Mouse (Mus musculus) liver, adult 2 months (tissue): Measurements from ENCODE around the gene Stk24. TPM values are rescaled to one million over a fixed set of nuclear protein-coding genes. Genes with fewer than 3 reads are reported as not detected.
A peak's percentile ranks its signal among the peaks of the same experiment; 100 is the strongest.

Experiments used
- DNase-seq: peaks from one replicate; pipeline ENCODE4 v3.0.0-alpha.2; 2011; ENCODE audit warnings: low read depth, low spot score; ENCODE audit errors: extremely low read depth
- H3K27ac ChIP-seq: fragments of 200-500 bp; replicated peaks from 2 replicates; pipeline ENCODE4 v1.5.1; 2012; ENCODE audit warnings: low read depth, mild to moderate bottlenecking, control low read depth, inconsistent platforms, low read length; ENCODE audit not compliant: insufficient read depth
- H3K27me3 ChIP-seq: fragments of 200-500 bp; 2 replicates; pipeline ENCODE4 v1.6.1; 2012; ENCODE audit warnings: mild to moderate bottlenecking, moderate library complexity, low read length, inconsistent platforms; ENCODE audit not compliant: control insufficient read depth, insufficient read depth
- H3K36me3 ChIP-seq: fragments of 200-500 bp; 2 replicates; pipeline ENCODE4 v1.6.1; 2012; ENCODE audit warnings: low read length, inconsistent platforms; ENCODE audit not compliant: control insufficient read depth, insufficient read depth
- H3K4me1 ChIP-seq: fragments of 200-500 bp; 2 replicates; pipeline ENCODE4 v1.6.1; 2011; ENCODE audit warnings: low read length; ENCODE audit not compliant: control insufficient read depth, insufficient read depth
- H3K4me3 ChIP-seq: fragments of 200-500 bp; 2 replicates; pipeline ENCODE4 v1.5.1; 2011; ENCODE audit warnings: low read depth, mild to moderate bottlenecking, control low read depth, low read length, moderate library complexity; ENCODE audit not compliant: insufficient read depth
- H3K79me2 ChIP-seq: fragments of 200-500 bp; 2 replicates; pipeline ENCODE4 v1.6.1; 2012; ENCODE audit warnings: inconsistent platforms, mild to moderate bottlenecking, low read length, moderate library complexity; ENCODE audit not compliant: control insufficient read depth, insufficient read depth
- H3K9ac ChIP-seq: fragments of 200-500 bp; 2 replicates; pipeline ENCODE4 v1.6.1; 2012; ENCODE audit warnings: low read depth, mild to moderate bottlenecking, control low read depth, inconsistent platforms, low read length
- CTCF ChIP-seq: fragments of 200-500 bp; IDR thresholded peaks from 2 replicates; pipeline ENCODE4 v1.5.1; 2011; ENCODE audit warnings: low read depth, low read length, control low read depth
- POLR2A ChIP-seq: fragments of 200-500 bp; IDR thresholded peaks from 2 replicates; pipeline ENCODE4 v1.6.1; 2011; ENCODE audit warnings: low read length, control low read depth; ENCODE audit not compliant: insufficient read depth; ENCODE audit errors: extremely low read depth
- WGBS: fragments of 180-500 bp; shearing (Covaris S2); methylation state at CpG from one replicate; pipeline ENCODE4 v1.1.7; 2018; 5-methylcytosine and 5-hydroxymethylcytosine counted together
- polyA plus RNA-seq: library from polyadenylated mRNA; depleted of rRNA; stranded (reverse); fragments of >200 nt; gene quantifications from 2 replicates; pipeline ENCODE4 v1.2.3, GENCODE M21; 2012
- total RNA-seq: library from RNA; depleted of rRNA; stranded (reverse); fragments of >200 nt; gene quantifications from 2 replicates; pipeline ENCODE4 v1.2.3, GENCODE M21; 2014

Stk24 gene
- total and polyA plus RNA-seq, 2 experiments: 9.3 to 10.1 TPM

GRCm38 (mm10) chr14:121369385-121369784 is 10.4 kb downstream of the Stk24 start:
- DNase-seq: no peak
- peaks cover 18% of the 10 kb centered on the region for H3K4me1 ChIP-seq
- no peak overlapping the region for H3K9ac ChIP-seq
- WGBS: 64% methylated on average over 5 of the region's 5 CpGs
- H3K4me3 ChIP-seq: no peak overlapping the region
- TF ChIP-seq POLR2A (no peak), CTCF (no peak)
- no peaks in the 10 kb centered on the region for H3K36me3 ChIP-seq
- H3K79me2 ChIP-seq: peaks cover 72% of the 10 kb centered on the region
- no peaks in the 10 kb centered on the region for H3K27me3 ChIP-seq
- no peak overlapping the region for H3K27ac ChIP-seq

- no peak overlapping the region for H3K4me3 ChIP-seq
- no peaks in the 10 kb centered on the region for H3K36me3 ChIP-seq
- H3K27me3 ChIP-seq: no peaks in the 10 kb centered on the region
- 72% methylated on average over 4 of the region's 4 CpGs for WGBS
- peak; percentile 28 for DNase-seq
- no peak overlapping the region for H3K27ac ChIP-seq
- peaks cover 16% of the 10 kb centered on the region for H3K4me1 ChIP-seq
- H3K9ac ChIP-seq: no peak overlapping the region
- peaks cover 69% of the 10 kb centered on the region for H3K79me2 ChIP-seq
- TF ChIP-seq CTCF: no peak
- TF ChIP-seq POLR2A: no peak
Observed at GRCm38 (mm10) chr14:121368108-121368705, 11.6 kb downstream of the Stk24 start.

- no peaks in the 10 kb centered on the region for H3K36me3 ChIP-seq
- no peaks in the 10 kb centered on the region for H3K27me3 ChIP-seq
- DNase-seq: peak; percentile 13
- no peak for TF ChIP-seq CTCF
- no peak for TF ChIP-seq POLR2A
- 0 out of 2 replicates have a peak overlapping the region, but pooled peaks have one; percentile 24 for H3K27ac ChIP-seq
- no peak overlapping the region for H3K9ac ChIP-seq
- peaks cover 66% of the 10 kb centered on the region for H3K79me2 ChIP-seq
- H3K4me3 ChIP-seq: no peak overlapping the region
- H3K4me1 ChIP-seq: peaks cover 13% of the 10 kb centered on the region
- WGBS: 30% methylated on average over 17 of the region's 17 CpGs
Observed at GRCm38 (mm10) chr14:121365991-121366728, 13.7 kb downstream of the Stk24 start.

GRCm38 (mm10) chr14:121365390-121365789 is 14.4 kb downstream of the Stk24 start:
- no peak for DNase-seq
- no peak overlapping the region for H3K9ac ChIP-seq

GRCm38 (mm10) chr14:121364282-121364681 is 15.5 kb downstream of the Stk24 start:
- Histone ChIP-seq H3K79me2 (peaks cover 71% of the 10 kb centered on the region), H3K36me3 (no peaks in the 10 kb centered on the region), H3K4me1 (peaks cover 13% of the 10 kb centered on the region), H3K4me3 (no peak overlapping the region), H3K9ac (no peak overlapping the region), H3K27me3 (no peaks in the 10 kb centered on the region), H3K27ac (no peak overlapping the region)
- 98% methylated on average over 7 of the region's 7 CpGs for WGBS
- TF ChIP-seq CTCF: no peak
- DNase-seq: no peak

More at GRCm38 (mm10) chr14:121365390-121365789, 14.4 kb downstream of the Stk24 start:
- H3K36me3 ChIP-seq: no peaks in the 10 kb centered on the region
- no peak overlapping the region; the same call in 1 of the 2 replicates for H3K27ac ChIP-seq
- no peaks in the 10 kb centered on the region for H3K27me3 ChIP-seq
- H3K4me1 ChIP-seq: peaks cover 13% of the 10 kb centered on the region
- no peak overlapping the region for H3K4me3 ChIP-seq
- TF ChIP-seq POLR2A (no peak), CTCF (no peak)
- 69% methylated on average over 7 of the region's 7 CpGs for WGBS
- peaks cover 68% of the 10 kb centered on the region for H3K79me2 ChIP-seq
